Mouse (Mus musculus) heart, adult 10 weeks (tissue): Measurements from ENCODE around the gene Gdf1. TPM values are rescaled to one million over a fixed set of nuclear protein-coding genes. Genes with fewer than 3 reads are reported as not detected.

Experiments used
- polyA plus RNA-seq: library from polyadenylated mRNA; stranded (reverse); fragments of 350-450 nt; fragmentation: Illumina TruSeq; extraction: RNeasy Lipid Tissue Mini Kit (QIAGEN cat#74804); gene quantifications from one replicate; pipeline ENCODE4 v1.2.3, GENCODE M21; 2014; ENCODE audit warnings: low read depth, low replicate concordance

Gdf1 gene
- not detected for polyA plus RNA-seq

GRCm38 (mm10) chr8:70329124-70329834 lies at the start of gene Gdf1:
Gene Gdf1, plus strand, starts transcription at chr8:70329817.

DNA sequence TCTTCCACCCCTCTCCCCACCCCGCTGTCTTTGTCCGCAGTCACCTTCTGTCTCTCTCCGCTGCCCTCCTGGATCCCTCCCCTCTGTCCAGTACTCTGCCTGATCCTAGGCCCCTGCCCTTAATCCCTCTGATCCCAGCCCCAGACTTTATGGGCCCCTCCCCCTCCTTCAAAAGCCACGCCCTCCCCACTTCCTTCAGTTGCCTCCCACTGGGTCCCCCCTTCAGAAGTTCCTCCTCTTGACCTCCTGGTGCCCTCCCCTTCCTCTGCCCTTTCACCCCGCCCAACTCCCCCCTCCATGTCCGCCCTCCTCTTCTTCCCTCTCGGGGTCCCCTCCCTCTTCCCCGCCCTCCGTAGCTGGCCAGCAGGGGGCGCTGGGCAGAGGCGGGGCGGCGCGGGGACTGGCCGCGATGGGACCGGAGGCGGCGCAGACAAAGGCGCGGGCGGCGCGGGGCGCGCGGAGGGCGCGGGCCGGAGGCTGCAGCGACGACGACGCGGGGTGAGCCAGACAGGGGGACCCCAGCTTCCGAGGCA lies 46.9 kb upstream of the Gdf1 start, which contains the start of gene Homer3:
Gene Homer3 (plus strand): TSS at position 225 of the 533 bp plus-strand sequence.

GRCm38 (mm10) chr8:70302358-70302890 lies 27.2 kb upstream of the Gdf1 start, which contains the start of the genes Ddx49 and Cope:
Gene Ddx49, minus strand, starts transcription at chr8:70302489.
Gene Cope, plus strand, starts transcription at chr8:70302518.

GRCm38 (mm10) chr8:70315624-70316510 lies 13.8 kb upstream of the Gdf1 start, which contains the start of gene Cers1:
Gene Cers1, plus strand, starts transcription at chr8:70315775.

GRCm38 (mm10) chr8:70353194-70353817 lies 23.7 kb downstream of the Gdf1 start, which contains the start of gene Upf1:
Gene Upf1, minus strand, starts transcription at chr8:70353278.

DNA sequence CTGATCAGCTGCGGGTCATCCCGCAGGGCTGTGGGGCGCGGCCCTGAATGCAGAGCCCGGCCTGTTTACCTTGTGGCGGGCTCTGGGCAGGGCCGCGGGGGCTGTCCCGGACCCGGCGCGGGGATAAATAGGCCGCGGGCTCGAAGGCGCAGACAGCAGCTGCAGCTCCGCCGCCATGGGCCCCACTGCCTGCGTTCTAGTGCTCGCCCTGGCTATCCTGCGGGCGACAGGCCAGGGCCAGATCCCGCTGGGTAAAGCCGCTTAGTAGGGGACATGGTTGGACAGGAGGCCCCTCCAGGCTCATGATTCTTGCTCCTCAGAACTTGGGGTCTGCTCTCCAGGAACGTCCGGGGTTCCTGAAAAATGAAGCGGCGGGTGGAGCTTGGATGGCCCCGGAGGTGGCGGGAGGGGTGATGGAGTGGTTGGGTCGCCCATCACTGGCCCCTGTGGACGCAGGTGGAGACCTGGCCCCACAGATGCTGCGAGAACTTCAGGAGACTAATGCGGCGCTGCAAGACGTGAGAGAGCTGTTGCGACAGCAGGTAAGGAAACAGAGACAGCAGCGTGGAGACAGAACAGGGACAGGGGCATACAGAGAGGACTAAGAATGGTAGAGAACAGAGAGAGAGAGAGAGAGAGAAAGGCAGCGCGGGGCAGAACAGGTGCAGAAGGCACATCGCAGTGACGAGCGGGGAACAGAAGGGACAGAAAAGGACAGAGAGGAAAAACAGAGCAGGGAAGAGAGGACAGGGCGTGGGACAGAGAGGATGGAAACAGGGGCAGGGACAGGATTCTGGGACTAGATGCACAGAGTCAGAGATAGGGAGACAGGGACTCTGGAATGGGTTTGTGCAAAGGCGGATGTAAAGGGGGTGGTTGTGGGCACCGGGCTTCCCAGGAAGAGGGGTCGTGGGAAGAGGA lies 44.0 kb downstream of the Gdf1 start, which contains the start of gene Comp:
Gene Comp (plus strand): TSS at position 162 of the 921 bp plus-strand sequence.

Other genes starting within 250 kb of the Gdf1 start
- not detected for gene Hapln4, start 246.4 kb upstream of the Gdf1 start, polyA plus RNA-seq
- gene Ncan, start 208.9 kb upstream of the Gdf1 start, polyA plus RNA-seq = not detected
- gene Nr2c2ap, start 198.5 kb upstream of the Gdf1 start, polyA plus RNA-seq = 9.2 TPM
- 25.8 TPM for gene Rfxank, start 190.7 kb upstream of the Gdf1 start, polyA plus RNA-seq
- 32.6 TPM for gene Borcs8, start 190.3 kb upstream of the Gdf1 start, polyA plus RNA-seq
- not detected for gene Mef2b, start 190.1 kb upstream of the Gdf1 start, polyA plus RNA-seq
- gene Tmem161a, start 157.5 kb upstream of the Gdf1 start, polyA plus RNA-seq = 82.1 TPM
- 59.6 TPM for gene Slc25a42, start 117.5 kb upstream of the Gdf1 start, polyA plus RNA-seq
- gene Sugp2, start 95.6 kb upstream of the Gdf1 start, polyA plus RNA-seq = 26.3 TPM
- 8.0 TPM for gene Armc6, start 95.4 kb upstream of the Gdf1 start, polyA plus RNA-seq
- gene Homer3, start 47.0 kb upstream of the Gdf1 start, polyA plus RNA-seq = 7.0 TPM
- gene Ddx49, start 27.3 kb upstream of the Gdf1 start, polyA plus RNA-seq = 22.8 TPM
- gene Cope, start 27.3 kb upstream of the Gdf1 start, polyA plus RNA-seq = 126 TPM
- gene Cers1, start 14.0 kb upstream of the Gdf1 start, polyA plus RNA-seq = 0.68 TPM
- 27.5 TPM for gene Upf1, start 23.5 kb downstream of the Gdf1 start, polyA plus RNA-seq
- 11.6 TPM for gene Comp, start 43.7 kb downstream of the Gdf1 start, polyA plus RNA-seq
- 7.9 TPM for gene Crtc1, start 109.8 kb downstream of the Gdf1 start, polyA plus RNA-seq
- 9.1 TPM for gene Klhl26, start 147.2 kb downstream of the Gdf1 start, polyA plus RNA-seq
- not detected for gene Tmem59l, start 157.5 kb downstream of the Gdf1 start, polyA plus RNA-seq
- 0.63 TPM for gene Crlf1, start 163.3 kb downstream of the Gdf1 start, polyA plus RNA-seq
- 105 TPM for gene Rex1bd, start 176.9 kb downstream of the Gdf1 start, polyA plus RNA-seq
- 1,940 TPM for gene Uba52, start 181.0 kb downstream of the Gdf1 start, polyA plus RNA-seq
- gene Fkbp8, start 197.9 kb downstream of the Gdf1 start, polyA plus RNA-seq = 152 TPM
- 118 TPM for gene Kxd1, start 198.1 kb downstream of the Gdf1 start, polyA plus RNA-seq
- 11.8 TPM for gene Ell, start 209.6 kb downstream of the Gdf1 start, polyA plus RNA-seq